In the genomic region with DNA sequence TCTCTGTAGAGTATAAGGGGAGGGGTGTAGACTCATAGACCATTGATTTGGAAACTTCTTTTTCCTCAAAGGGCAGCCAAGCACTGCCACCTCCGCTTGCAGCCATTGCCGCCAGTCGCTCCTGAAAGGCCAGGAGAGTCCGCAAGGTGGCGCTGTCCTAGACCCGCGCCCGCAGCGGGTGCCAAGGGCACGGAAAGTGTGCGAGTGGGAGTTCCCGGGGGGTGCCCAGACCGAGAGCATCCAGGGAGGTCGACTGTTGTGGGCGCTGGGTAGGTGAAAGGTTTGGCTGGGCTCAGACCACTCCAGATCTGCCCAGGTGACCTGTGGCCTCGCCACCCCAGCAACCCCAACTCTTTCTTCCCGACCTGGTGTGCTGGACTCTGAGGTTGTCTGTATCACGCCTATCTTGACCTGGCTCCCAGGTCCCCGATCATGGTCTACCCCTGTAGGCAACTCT, we compare ENCODE assay signal across 8 mouse cellular contexts. TPM values are rescaled to one million over a fixed set of nuclear protein-coding genes. Genes with fewer than 3 reads are reported as not detected.
DNase-seq lines count a peak whose midpoint lies in the region; ATAC-seq lines count a peak whose summit lies in the region.
"Had no signal": no experiment of that assay in that cellular context is flagged by ENCODE, and none has a peak within 500 bp of the region (broad histone marks: within the 10 kb centered on the region; RNA-seq: fewer than 3 reads in every experiment).

No protein-coding gene starts in this region.

- 0 out of 2 replicates have a peak overlapping the region, but pooled peaks have one; percentile 15 for H3K27ac ChIP-seq in embryonic facial prominence, embryonic 10.5 days (replicated peaks)
- H3K27ac ChIP-seq in heart, embryonic 11.5 days (ENCODE audit: low read depth, low read length): no peak overlapping the region
- H3K27ac ChIP-seq in kidney, embryonic 15.5 days: no peak overlapping the region
- no peak overlapping the region for H3K27ac ChIP-seq in liver, embryonic 12.5 days

- peak overlapping the region; percentile 66 for H3K4me3 ChIP-seq in embryonic facial prominence, embryonic 10.5 days
- peak overlapping the region; percentile 45 for H3K4me3 ChIP-seq in heart, embryonic 11.5 days (ENCODE audit: low read depth, low read length)
- H3K4me3 ChIP-seq in kidney, embryonic 15.5 days (replicated peaks): peak overlapping the region; percentile 54
- peak overlapping the region; percentile 46 for H3K4me3 ChIP-seq in liver, embryonic 12.5 days
- H3K4me3 ChIP-seq: myocyte had no signal

- peak; percentile 82 for DNase-seq in adrenal gland, postnatal 14 days
- DNase-seq in embryonic facial prominence, embryonic 10.5 days (ENCODE audit: low spot score): peak; percentile 82
- peak; percentile 94 for DNase-seq in naive thymus-derived CD4-positive, alpha-beta T cell, adult 2 months (ENCODE audit: low read depth)
- DNase-seq in spleen, postnatal 4 days (ENCODE audit: low spot score in 2 of 2): peak; percentile 81 to 93

- H3K36me3 ChIP-seq in embryonic facial prominence, embryonic 10.5 days (replicated peaks): no peaks in the 10 kb centered on the region
- no peaks in the 10 kb centered on the region for H3K36me3 ChIP-seq in heart, embryonic 11.5 days (ENCODE audit: control insufficient read depth, insufficient read depth, low read length)
- H3K36me3 ChIP-seq in kidney, embryonic 15.5 days: no peaks in the 10 kb centered on the region
- no peaks in the 10 kb centered on the region for H3K36me3 ChIP-seq in liver, embryonic 12.5 days

- peak; percentile 44; the same call in 1 of the 2 replicates for ATAC-seq in heart, embryonic 11.5 days (replicated peaks; ENCODE audit: insufficient number of reproducible peaks, low FRiP score, low TSS enrichment)
- peak; percentile 61 for ATAC-seq in kidney, embryonic 15.5 days (replicated peaks; ENCODE audit: low FRiP score)
- ATAC-seq in liver, embryonic 12.5 days: 0 out of 2 replicates have a peak, but pooled peaks have one; percentile 18

- H3K9me3 ChIP-seq in embryonic facial prominence, embryonic 10.5 days: no peaks in the 10 kb centered on the region
- H3K9me3 ChIP-seq in heart, embryonic 11.5 days (replicated peaks; ENCODE audit: control insufficient read depth, low read length): no peaks in the 10 kb centered on the region
- H3K9me3 ChIP-seq in kidney, embryonic 15.5 days (replicated peaks): no peaks in the 10 kb centered on the region
- H3K9me3 ChIP-seq in liver, embryonic 12.5 days (replicated peaks): no peaks in the 10 kb centered on the region

- H3K9ac ChIP-seq in heart, embryonic 11.5 days (ENCODE audit: low read depth, low read length): peak overlapping the region; percentile 7; the same call in 1 of the 2 replicates
- H3K9ac ChIP-seq in kidney, embryonic 15.5 days: 0 out of 2 replicates have a peak overlapping the region, but pooled peaks have one; percentile 15
- H3K9ac ChIP-seq in liver, embryonic 12.5 days: no peak overlapping the region

- under 1% methylated on average over 19 of the region's 19 CpGs for WGBS in embryonic facial prominence, embryonic 10.5 days
- WGBS in heart, embryonic 11.5 days (ENCODE audit: insufficient replicate concordance): 1% methylated on average over 19 of the region's 19 CpGs
- WGBS in kidney, embryonic 15.5 days: 2% methylated on average over 19 of the region's 19 CpGs
- WGBS in liver, embryonic 12.5 days (ENCODE audit: insufficient replicate concordance): 3% methylated on average over 19 of the region's 19 CpGs

- peaks cover 58% of the 10 kb centered on the region for H3K27me3 ChIP-seq in embryonic facial prominence, embryonic 10.5 days (replicated peaks; ENCODE audit: low read depth, poor library complexity, severe bottlenecking)
- H3K27me3 ChIP-seq in heart, embryonic 11.5 days (ENCODE audit: control insufficient read depth, insufficient read depth, low read length): peaks cover 21% of the 10 kb centered on the region
- peaks cover 40% of the 10 kb centered on the region for H3K27me3 ChIP-seq in kidney, embryonic 15.5 days
- peaks cover 41% of the 10 kb centered on the region for H3K27me3 ChIP-seq in liver, embryonic 12.5 days (replicated peaks)

- peaks cover 15% of the 10 kb centered on the region for H3K4me1 ChIP-seq in embryonic facial prominence, embryonic 10.5 days
- H3K4me1 ChIP-seq in heart, embryonic 11.5 days (ENCODE audit: control insufficient read depth, insufficient read depth, low read length): 0 out of 2 replicates have a peak, but pooled peaks cover 3% of the 10 kb centered on the region
- peaks cover 17% of the 10 kb centered on the region for H3K4me1 ChIP-seq in kidney, embryonic 15.5 days
- H3K4me1 ChIP-seq in liver, embryonic 12.5 days: peaks cover 7% of the 10 kb centered on the region; the same call in 1 of the 2 replicates

- peak overlapping the region; percentile 83 for H3K4me2 ChIP-seq in heart, embryonic 11.5 days
- peak overlapping the region; percentile 95 for H3K4me2 ChIP-seq in kidney, embryonic 15.5 days
- peak overlapping the region; percentile 66 for H3K4me2 ChIP-seq in liver, embryonic 12.5 days

RNA-seq across cellular contexts. Expression of gene Rasgrp1, which starts 0.7 kb away (rescaled TPM):
- total RNA-seq in adrenal gland, postnatal 14 days (2021): 1.7 and 9.8 TPM in 2 replicates
- 0.47 and 0.55 TPM in 2 replicates for polyA plus RNA-seq in embryonic facial prominence, embryonic 10.5 days (2016; fragmentation: Nextera tagmentation; extraction: Ambion mirVana)
- polyA plus RNA-seq in heart, embryonic 11.5 days (2014; fragmentation: Nextera tagmentation; extraction: Ambion mirVana): 0.13 and 0.28 TPM in 2 replicates
- 0.30 and 0.39 TPM in 2 replicates for polyA plus RNA-seq in kidney, embryonic 15.5 days (2015; fragmentation: Nextera tagmentation; extraction: Ambion mirVana)
- polyA plus RNA-seq in liver, embryonic 12.5 days (2016; fragmentation: Nextera tagmentation; extraction: Ambion mirVana): 0.20 and 0.37 TPM in 2 replicates
- polyA plus RNA-seq: myocyte had no signal
